Mouse (Mus musculus) lung, postnatal 14 days (tissue): ENCODE data around the gene 0610030E20Rik.

Source experiments
- DNase-seq: peaks from one replicate; pipeline ENCODE4 v3.0.0; 2021

The 0610030E20Rik gene

DNA sequence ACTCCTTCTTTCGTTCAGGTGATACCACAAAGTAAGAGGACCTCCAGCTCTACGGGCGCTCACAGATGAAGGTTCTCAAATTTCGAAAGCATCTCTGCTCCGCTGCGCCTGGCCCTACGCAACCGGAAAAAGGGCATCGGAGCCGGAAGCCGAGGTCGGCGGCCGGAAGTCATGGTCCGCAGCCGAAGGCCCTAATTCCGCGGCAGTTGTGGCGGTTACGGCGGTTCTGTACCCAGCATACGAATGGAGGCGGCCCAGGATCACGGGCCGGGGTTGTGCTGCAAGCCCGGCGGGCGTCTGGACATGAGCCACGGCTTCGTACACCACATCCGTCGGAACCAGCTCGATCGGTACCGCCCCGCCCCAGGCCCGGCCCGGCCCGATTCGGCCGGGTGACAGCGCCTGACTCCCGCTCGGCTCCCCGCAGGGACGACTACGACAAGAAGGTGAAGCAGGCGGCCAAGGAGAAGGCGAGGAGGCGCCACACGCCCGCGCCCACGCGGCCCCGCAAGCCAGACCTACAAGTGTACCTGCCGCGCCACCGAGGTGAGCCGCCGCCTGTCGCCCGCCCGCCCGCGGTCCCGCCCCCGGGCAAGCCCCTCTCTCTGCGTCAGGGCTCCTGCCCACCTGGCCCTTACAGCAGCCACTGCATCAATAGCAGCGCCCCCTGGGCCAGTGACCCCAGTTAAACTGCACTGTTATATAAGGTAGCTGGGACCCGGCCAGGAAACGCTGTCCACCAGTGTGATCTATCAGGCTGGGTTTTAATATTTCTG, at the start of gene 0610030E20Rik:
0610030E20Rik (plus strand) TSS at position 152 of the 776 bp plus-strand sequence.
- peak; percentile 76 for DNase-seq

DNA sequence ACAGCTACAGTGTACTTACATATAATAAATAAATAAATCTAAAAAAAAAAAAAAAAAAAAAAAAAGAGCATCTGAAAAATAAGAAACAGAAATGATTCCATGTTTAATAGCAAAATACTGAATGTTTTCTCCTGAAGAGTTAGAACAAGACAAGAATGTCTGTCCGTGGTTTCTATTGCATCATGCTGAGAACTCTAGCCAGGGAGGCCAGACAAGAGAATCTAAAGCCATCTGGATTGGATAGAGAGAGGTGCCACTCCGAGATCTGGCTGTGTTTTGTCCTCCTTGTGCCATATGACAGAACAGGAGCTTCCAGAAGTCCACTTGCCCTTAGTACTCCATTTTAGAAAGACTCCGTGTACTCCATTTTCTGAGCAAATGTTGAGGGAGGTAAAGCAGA, 49.3 kb upstream of the 0610030E20Rik start:
- DNase-seq, result no peak

GRCm38 (mm10) chr6:72302349-72302925, 44.7 kb upstream of the 0610030E20Rik start:
- DNase-seq, result no peak

GRCm38 (mm10) chr6:72303510-72303909, 43.6 kb upstream of the 0610030E20Rik start:
- DNase-seq, result no peak

DNA sequence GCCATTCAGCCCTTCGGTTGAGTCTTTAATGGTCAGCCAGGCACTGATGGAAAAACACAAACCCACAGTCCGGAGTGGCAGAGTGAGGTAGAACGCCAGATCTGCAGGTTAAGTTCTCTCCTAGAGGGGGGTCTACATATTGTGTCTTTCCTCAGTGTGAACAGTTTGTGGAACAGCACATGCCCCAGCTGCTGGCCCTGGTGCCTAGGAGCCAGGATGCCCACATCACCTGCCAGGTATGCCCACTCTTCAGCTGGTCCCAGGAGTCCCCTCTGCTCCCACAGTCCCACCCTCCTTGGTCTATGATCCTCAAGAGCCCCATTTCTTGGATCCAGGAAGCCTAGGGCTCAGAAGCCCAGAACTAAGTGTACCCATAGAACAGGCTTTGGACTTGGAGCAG, 34.9 kb upstream of the 0610030E20Rik start:
- no peak for DNase-seq

GRCm38 (mm10) chr6:72313124-72313867, 33.8 kb upstream of the 0610030E20Rik start:
- no peak for DNase-seq

DNA sequence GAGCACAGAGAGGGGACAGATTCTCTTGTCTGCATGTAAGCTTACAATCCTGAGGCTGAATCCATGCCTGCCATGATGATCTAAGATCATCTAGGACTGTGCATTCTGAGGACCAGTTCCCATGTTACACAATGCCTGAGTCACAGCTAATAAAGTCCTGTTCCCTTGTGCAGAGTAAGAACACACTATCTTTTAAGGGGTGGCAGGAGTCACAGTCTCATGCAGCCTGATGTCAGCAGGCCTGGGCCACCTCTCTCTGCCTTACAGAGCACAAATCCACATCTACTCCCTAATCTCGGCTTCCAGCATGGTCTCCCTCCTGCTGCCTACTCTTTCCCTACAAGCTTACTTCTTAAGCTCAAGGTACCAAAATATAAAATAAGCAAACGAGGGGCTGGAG, 31.7 kb upstream of the 0610030E20Rik start:
- no peak for DNase-seq

DNA sequence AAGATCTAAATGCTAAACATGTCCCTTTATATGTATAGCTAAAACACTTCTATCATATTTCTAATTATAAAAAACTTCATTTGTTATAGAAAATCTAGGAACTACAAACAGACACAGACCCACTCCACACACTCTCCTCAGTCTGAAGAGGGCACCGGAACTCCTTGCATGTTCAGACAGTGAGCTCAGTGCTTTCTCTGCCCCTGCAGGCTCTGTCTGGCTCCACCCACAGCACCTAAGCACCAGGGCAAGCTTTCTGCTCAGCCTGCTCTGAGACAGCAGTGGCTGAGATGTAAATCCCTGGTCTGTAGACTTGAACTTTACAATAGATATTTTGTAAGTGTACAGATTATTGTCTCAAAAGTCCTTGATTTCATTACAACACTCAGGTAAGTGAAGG, 31.1 kb upstream of the 0610030E20Rik start:
- no peak for DNase-seq

- DNase-seq, result no peak
These were observed 28.7 kb upstream of the 0610030E20Rik start for GRCm38 (mm10) chr6:72318440-72318839.

- peak; percentile 70 for DNase-seq
These were observed 28.1 kb upstream of the 0610030E20Rik start for GRCm38 (mm10) chr6:72319019-72319418.

- DNase-seq, result no peak
These were observed 24.2 kb upstream of the 0610030E20Rik start for GRCm38 (mm10) chr6:72322936-72323335.

DNA sequence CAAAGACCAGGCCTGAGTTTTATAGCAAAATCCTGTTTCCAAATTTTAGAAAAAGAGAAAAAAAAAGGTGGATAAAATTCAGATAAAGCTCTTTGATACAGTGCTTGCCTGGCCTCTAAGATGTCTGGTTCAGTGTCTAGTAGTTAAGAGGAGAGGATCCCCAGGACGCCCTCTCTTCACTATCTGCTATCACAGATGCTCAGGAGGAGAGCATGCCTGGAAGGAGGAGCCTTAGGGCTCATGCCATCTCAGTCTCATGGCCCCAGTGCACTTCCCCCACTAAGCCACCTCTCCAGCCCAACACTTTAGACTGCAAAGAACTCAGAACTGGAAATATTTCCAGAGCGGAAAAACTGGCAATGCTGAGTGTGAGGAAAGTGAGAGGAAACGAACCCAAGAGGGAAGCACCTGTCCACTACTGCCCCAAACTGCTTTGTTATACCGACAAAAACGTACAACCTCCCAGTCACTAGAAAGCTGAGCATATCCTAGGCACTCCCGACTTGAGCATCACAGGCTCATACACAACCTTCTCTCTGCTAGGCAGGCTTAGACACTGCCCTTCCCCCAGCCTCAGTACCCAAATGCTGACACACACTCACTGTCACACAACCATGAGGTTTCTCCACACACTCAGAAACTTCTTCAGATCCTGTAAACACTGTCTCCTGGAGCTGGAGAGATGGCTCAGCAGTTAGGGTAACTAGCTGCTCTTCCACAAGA, 23.2 kb upstream of the 0610030E20Rik start:
- no peak for DNase-seq

DNA sequence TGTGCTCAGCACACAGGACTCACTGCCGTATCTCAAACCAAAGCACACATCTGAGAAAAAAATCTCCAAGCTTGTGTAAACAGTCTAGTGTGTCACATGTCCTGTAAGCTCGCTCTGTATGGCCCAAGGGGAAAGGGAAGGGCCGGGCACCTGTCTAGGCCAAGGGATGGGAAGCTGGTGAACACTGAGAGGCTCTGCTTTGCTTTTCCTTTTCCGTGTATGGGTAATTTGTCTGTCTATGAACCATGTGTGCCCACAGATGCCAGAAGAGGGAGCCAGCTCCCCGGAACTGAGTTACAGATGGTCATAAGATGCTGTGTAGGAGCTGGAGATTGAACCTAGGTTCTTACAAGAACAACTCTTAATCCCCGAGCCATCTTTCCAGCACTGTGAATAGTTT, 20.8 kb upstream of the 0610030E20Rik start:
- peak; percentile 65 for DNase-seq

- DNase-seq, result no peak
These were observed 18.1 kb upstream of the 0610030E20Rik start for GRCm38 (mm10) chr6:72329019-72329418.

DNA sequence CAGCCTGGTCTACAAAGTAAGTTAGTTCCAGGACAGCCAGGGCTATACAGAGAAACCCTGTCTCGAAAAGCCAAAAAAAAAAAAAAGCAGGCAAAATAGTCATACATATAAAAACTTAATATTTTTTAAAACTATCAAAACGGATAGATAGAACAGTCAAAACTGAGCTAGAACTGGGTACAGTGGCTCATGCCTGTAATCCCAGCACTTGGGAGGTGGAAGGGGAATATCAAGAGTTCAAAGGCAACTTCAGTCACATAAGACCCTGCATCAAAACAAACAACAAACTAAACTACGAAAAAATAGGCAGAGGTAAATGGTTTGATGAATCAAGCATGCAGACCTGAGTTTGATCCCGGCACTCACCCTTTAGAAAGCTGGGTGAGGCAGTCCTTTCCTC, 17.0 kb upstream of the 0610030E20Rik start:
- no peak for DNase-seq

DNA sequence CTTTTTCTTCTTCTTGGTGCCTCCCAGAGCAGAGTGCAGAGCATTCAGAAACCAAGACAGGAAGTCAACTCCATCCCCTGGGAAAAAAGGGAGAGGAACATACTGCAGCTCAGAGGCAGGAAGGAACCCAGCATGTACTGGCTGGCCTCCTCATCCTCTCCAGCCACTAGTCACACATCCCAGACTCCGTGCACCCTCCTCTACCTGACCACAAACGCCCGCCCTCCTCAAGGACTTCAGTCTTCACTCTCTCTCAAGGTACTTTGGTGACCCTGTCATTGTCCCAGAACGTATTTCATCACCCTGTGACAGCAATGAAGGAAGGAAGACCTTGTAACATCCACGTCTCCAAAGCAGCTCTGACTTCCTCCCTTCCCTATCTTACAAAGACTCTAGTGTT, 14.0 kb upstream of the 0610030E20Rik start:
- DNase-seq, result no peak

- DNase-seq, result no peak
These were observed 6.6 kb upstream of the 0610030E20Rik start for GRCm38 (mm10) chr6:72340481-72340880.

DNA sequence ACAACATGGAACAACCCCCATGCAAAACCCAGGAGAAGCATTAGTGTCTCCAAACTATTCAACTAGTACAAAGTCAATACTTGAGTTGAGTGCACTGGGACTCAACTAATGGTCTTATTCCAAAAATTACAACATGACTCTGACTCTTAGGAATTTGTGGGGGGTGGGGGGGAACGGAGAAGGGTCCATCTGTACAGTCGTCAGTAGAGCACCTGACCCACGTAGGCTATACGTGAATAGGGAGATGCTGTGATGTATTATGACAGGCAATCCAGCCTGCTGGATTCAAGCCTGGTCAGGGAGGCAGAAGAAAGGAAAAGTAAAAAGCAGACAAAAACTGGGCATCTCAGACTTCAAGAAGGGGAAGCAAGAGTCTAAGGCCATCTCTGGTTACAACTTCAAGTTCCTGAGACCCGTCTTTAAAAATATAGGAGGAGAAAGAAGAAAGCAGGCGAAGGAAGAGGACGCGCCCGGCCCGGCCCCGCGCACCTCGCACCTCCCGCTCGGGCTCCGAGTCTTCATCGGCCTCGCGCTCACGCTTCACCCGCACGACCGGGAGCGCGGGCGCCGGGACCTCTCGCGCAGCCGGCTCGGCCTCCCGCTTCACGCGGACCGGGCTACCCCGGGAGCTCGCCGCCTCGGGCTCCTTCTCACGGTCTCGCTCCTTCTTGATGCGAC, 2.6 kb upstream of the 0610030E20Rik start:
- no peak for DNase-seq

GRCm38 (mm10) chr6:72345074-72345567, 2.0 kb upstream of the 0610030E20Rik start, which contains the start of gene Usp39:
TSS of gene Usp39 (minus strand) at chr6:72345184.
- DNase-seq, result peak; percentile 93

DNA sequence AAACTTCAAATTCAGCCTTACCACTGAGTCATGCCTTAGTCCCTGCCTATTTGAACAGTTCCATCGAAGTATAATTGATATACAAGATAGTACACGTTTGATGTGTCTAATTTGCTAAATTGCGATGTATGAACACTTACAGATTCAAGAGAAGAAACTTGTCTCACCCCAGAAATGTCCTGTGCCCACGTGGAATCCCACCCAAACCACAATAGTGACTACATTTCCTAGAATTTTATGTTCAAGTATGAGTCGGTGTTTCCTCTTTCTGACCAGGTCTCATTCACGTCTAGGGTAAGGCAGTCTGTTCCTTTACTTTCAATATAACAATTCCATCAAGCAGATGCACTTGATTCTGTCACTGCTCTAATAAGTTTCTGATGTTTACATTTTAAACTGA, 1.5 kb upstream of the 0610030E20Rik start:
- no peak for DNase-seq

- no peak for DNase-seq
These were observed 856 bp upstream of the 0610030E20Rik start for GRCm38 (mm10) chr6:72346261-72346660.

- DNase-seq, result no peak
These were observed 1.3 kb downstream of the 0610030E20Rik start for GRCm38 (mm10) chr6:72348411-72348810.
